Mouse (Mus musculus) frontal cortex, postnatal 10 days (tissue): Measurements from ENCODE around the gene Shc4.

ENCODE experiments used
- DNase-seq, 2 experiments: peaks; one replicate each; pipeline ENCODE4 v3.0.0; 2022; ENCODE audit warnings: low spot score in 2 of 2, mixed read lengths in 1 of 2

The Shc4 gene

DNA sequence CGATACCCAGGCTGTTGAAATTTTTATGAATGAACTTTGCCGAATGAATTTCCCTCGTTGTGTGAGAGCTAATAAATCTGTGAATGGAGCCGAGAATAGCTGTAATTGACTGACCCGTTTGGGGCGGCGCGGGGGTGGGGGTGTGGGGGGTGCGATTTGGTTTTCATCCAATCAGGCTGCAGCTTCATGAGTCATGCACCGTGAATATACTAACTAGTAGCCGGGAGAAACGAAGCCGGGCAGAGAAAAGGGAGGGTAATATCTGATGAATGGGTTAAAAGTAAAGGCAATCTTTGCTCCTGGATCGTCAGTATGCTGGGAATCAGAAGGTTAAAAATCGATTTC is at the start of gene Shc4:
Gene Shc4 (minus strand): TSS at position 63 of the 345 bp plus-strand sequence.
- DNase-seq = no peak

DNA sequence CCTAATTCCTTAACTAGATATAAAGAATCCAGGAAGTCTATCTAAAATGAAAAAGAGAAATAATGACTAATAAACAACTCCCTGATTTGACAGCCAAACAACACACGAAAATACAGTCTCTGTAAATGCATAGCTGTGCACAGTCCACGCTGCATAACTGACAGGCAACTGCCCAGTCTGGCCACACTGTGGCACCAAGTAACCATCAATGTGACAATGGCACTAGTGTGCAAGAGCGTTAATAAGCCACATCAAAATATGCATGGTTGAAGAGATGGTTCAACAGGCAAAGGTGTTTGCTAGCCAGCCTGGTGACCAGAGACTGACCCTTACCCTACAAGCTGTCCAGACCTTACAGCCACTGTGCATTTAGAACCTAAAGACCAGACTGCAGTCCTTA is 41.1 kb upstream of the Shc4 start:
- DNase-seq = no peak

DNA sequence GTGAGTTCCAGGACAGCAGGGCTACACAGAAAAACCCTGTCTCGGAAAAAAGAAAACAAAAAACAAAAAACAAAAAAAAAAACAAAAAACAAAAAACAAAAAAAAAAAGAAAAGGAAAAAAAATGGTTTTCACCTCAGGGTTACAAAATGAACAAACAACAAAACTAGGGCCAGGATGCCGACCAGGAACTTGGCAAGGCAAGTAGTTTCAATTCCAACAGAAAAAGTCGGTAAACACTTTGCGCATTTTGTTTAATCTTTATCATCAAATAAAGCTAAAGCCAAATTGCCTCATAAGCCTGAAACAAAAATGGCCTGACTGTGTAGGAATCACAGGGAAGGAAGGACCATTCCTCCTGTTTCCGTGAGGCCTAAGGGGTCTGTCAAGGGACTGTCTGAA is 40.6 kb upstream of the Shc4 start:
- no peak for DNase-seq

DNA sequence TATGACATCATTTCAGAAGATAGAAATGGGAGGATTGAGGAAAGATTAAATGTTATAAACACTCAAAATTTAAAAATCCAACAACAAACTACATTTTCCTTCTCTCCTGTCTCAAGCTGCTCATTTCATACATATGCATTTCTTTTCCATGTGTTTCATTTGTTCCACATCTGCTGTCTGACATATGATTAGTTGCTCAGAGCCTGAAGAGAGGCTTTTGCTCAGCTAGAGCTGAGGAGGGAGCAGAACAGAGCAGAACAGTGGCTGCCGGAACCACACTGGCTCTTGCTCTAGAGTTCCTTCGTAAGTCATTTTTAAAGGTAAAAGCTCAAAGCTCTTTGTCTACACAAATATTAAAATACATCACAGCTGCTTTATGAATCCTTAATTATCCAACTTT is 25.4 kb upstream of the Shc4 start:
- no peak for DNase-seq

DNA sequence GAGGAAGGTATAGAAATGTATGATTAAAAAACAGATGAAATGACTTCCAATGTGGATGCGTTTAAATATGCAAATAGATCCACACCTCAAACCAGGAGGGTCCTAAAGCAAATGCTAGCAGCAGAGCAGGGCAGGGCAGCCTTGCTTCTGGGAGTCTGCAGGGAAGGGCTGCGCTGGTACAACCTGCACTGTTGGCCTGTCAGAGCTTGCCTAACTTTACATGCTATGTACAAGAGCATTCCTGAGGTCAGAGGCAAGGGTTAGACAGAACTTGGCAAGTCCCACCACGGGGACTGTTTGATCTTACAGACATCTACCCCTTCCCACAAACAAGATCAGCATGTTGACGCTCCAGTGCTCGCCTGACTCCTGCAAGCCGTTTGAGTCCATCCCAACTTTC is 15.4 kb upstream of the Shc4 start:
- DNase-seq = no peak

DNA sequence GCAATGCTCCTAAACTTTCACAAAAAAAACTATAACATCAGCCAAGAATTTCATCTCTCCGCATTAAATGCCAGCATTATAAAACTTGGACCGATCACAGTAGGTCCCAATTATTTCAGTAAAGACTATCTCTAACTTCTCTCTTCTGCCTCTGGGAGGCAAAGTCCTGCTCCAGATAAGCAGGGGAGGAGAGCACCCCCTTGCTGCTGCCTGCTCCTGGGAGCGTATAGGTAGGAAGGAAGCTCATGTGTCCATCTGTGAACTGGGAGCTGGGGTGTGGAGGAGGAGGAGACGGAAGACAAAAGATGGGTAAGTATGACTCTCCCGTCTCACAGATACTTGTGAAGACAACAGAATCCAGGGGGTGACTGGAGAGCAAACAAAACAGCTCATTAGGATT is 14.8 kb upstream of the Shc4 start:
- DNase-seq = no peak

DNA sequence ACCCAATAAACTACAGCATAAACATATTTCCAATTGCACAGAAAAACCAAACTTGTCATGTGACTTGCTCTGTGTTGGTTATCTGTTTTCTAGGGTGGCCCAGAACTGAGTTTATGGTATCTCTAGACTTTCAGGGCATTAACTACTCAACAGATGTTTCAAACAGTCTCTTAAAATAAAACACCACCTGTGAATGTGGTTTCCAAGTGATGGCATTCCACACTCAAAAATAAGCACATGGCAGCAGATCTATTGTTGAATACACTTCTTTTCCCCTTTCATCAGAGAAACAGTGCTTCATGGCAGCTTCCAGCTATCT is 12.0 kb upstream of the Shc4 start:
- DNase-seq = no peak

DNA sequence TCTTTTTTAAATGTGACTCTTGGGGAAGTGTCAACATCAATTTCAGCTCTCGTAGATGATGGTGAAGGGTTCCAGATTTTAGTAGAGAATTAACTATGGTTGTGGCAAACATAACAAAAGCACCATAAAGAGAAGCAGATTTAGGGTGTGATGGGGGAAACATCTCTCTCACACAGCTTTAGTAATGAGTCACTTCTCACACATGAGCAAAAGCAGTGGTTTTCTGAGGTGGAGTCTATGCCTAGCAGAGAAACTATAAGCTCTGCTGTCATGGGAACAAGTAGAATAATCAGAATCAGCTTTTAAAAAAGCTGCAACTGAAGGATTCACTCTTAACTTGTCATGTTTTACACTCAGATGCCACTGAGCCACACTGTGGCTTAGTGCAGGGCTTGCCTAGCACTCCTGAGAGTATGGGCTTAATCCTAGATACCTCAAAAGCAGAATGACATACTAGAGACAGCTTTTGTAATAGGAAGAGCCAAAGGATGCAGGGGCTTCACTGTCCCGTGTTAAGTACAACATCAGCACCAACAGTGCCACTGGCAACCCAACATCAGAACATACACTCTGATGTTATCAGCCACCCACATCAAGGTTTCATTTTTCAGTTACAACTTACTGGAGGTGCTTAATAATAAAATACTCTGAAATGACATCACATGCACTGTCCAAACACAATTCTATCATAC is 11.5 kb upstream of the Shc4 start:
- no peak for DNase-seq

DNA sequence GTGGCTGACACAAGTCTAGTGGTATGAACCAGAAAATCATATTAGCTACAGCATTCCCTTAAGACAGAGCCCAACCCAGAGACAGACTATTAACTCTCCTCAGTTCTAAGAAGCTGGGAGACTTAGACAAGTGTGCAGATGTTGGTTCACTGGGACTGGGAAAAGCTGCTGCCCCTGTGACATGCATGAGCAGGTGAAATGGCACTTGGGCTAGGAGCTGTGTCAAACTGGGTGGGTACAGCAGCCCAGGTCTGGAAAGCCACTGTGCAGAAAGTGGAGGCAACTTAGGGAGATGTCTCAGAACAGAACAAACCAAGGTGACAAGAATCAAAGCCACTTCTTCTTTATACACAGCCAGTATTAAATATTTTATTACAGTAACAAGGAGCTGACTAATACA is 10.8 kb upstream of the Shc4 start:
- DNase-seq = no peak

DNA sequence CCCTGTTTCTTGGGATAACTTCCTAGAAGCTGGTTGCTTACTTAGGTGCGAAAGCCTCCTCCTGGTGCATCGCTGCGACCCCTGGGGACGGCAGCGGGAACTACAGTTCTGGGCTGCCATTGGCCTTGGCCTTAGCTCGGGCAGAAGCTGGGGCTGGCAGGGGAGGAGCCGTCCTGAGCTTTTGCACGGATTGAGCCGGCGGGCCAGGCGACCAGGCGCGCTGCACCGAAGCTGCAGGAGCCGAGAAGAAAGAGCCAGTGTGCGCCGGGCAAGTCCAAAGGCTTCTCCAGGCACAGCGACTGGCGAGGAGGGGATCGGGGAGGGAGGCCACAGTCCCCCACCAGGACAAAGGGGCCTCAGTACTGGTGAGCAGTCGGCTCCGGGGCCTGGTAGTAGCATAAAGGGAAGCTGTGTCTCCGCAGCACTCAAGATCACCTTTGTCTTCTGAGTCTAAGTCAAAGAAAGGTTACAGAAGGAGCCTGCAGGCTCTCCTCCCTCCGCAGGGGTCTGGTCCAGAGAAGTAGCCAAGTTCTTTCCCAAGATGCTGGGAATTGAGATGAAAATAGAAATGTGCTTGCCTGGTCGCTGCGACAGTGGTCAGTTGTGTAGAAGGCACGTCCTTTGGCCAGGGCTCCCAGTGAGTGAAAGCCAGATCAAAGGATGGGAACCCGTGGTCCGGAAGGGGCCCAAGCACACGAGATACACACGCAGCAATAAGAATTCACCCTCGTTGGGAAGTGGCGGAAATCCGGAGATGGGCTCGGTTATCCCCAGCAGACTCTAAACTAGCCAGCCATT is 8.0 kb upstream of the Shc4 start:
- DNase-seq = peak; percentile 87 to 91

DNA sequence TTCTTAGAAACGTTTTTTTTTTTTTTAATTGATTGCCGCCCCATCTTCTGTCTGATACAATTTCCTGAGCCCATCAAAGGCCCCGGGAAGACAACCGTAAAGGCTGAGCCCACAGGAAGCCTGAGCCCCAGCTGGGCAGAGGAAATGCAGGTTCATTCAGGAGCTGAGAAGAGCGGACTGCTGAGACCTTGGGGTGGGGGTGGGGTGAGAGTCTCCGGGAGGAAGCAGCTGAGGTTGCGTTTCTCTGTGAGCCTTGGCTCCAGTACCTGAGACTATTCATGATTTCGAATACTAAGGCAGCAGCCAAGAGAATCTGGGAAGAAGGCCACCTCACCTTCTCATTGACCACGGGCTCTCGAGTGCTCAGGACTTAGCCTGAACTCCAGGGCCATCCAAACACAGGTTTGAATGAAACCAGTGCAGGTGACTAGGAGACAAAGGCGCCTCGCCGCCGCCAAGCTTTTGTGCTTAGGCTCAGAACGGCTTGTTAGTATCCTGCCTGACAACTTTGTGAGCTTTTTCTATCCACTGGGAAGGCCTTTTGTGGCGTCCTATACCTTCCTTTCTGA is 682 bp upstream of the Shc4 start:
- DNase-seq = no peak

DNA sequence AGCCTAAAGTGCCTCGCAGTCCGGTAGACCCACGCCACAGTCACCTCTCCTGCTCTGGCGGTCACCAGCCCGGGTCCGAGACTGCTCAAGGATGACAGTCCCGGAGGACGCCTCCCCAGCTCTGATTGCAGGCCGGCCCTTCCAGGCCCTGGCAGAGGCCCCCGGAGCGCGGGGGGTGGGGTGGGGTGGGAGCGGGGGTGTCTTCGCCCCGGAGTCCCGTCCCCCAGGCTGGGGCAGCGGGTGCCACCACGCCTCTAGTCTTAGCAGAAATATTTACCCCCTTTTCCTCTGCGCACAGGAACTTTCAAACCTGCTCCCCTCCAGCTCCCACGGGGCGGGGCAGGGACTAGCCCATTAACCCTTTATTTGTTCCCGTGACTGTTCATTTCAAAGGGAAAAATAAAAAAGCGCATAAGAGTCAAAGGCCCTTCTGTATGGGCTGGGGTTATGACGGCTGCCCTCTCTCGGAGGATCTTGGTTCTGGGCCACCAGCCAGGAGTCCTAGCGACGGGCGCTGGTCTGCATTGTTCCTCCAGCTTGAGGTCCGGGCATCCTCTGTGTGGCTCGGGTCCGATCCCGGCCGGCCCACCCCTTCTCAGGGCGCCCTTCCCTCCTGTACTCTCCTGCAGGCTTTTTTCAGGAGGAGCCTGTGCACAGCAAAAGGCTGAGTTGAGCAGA is 401 bp downstream of the Shc4 start:
- DNase-seq = peak in 1 of 2 experiments; percentile 58

DNA sequence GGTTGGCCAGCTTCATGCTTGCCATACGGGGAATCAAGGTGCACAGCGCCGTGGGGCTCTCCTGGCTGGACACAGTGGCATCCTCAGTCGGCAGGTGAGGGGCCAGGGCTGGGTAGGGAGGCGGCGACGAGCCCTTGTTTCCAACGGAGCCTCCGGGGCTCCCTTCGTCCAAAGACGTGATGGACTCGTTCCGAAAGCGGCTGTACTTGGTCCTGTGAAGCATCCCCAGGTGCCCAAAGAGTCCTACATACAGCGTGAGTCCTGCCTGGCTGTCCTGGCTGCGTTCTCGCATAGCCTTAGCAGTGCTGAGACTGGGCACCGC is 901 bp downstream of the Shc4 start:
- no peak for DNase-seq

DNA sequence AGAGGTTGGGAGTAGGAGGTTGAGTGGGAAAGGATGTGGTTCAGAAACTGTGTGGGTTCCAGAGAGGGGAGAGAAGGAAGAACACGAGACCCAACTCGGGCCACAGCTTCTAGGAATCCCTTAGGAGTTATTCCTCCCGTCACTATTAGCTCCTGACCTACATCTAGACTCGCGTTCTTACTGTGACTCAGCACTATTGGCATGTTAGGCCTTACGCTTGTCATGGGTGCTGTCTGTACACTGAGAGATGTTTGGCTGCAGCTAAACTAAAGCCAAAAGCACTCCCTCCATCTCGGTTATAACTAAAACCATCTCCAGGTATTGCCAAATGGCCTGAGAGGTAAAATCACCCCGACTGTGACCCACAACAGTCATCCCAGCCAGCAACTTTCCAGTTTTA is 7.3 kb downstream of the Shc4 start:
- no peak for DNase-seq

DNA sequence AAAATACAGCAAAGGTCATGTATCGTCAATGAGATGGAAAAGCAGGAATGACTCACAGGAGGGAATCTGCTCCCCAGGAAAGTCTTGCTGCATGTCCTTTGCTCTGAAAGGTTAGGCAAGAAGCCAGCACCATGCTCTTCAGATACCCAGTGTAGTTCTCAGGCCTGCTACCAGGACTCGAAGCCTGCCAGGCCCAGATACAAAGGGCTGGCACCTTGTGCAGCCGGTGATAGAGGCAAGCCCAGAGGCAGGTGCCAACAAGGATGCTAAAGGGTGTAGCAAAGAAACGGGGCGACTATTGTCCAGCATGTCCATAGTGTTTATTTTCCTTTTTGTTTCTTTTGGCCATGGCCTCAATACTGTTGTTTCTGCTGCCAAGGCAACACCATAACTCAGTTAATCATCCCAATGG is 17.4 kb downstream of the Shc4 start:
- DNase-seq = no peak

DNA sequence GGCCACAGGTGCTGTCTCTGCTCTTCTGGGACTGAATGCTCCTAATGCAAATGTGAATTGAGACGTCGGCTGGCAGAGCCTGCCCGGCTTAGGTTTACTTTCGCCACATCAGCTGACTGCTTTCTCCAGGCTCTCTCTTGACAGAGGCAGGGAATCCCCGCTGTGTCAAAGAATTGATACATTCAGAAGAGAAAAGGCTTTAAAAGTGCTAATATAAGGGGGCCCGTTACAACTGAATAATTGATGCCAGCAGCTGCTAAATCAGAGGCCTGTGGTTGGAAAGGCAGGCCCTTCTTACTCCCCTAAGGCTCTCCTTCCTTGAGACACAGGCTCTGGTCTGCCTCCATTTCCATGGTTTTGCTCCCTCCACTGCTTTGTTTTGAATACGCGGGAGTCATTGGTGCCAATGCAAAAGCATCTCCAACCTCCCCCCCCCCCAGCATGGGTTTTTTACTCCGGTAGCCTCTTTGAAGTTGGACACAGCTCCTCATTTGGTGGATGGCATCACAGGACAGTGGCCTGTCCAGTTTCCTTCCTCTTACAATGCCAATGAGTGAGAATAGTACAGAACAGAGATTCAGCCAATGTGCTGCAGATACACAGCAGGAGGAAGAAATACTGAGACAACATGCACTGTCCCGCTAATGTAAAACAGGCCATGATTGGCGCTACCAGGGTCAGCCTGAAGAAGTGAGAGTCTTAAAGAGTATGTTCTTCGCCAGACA is 18.9 kb downstream of the Shc4 start:
- DNase-seq = no peak

DNA sequence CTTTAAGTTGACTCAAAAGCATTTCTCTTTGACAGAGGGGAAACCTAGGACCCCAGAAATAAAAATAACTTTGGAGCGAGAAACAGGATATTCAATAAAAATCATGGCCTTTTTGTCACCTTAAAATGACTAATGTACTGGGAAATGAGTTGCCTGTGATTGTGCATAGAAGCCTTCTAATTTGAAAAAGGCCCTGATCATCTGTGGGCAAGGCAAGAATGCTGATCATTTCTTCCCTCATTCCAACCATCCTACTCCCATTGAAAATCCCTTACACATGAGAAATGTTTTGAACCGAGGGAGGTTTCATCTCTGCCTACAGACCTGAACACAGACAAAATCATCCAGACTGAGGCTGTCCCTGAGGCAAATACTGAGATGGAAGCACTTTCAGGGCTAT is 21.1 kb downstream of the Shc4 start:
- DNase-seq = no peak

DNA sequence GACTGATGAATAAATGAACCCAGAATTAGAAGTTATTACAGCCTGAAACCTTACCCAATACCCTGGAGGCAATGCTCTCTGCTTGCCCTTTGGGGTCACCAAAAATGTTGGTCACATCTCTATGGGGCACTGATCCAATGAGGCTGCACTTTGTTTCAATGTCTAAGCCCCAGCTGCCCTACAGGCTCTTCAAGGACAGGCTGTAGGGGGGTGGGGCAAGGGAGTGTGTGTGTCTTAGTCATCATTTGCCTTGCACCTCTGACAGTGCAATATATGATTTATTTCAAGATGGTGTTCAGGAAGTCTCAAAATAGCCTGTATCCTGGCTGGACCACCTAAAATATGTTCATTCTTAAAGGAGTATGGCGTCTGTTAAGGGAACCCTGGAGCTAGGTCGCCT is 22.3 kb downstream of the Shc4 start:
- no peak for DNase-seq

DNA sequence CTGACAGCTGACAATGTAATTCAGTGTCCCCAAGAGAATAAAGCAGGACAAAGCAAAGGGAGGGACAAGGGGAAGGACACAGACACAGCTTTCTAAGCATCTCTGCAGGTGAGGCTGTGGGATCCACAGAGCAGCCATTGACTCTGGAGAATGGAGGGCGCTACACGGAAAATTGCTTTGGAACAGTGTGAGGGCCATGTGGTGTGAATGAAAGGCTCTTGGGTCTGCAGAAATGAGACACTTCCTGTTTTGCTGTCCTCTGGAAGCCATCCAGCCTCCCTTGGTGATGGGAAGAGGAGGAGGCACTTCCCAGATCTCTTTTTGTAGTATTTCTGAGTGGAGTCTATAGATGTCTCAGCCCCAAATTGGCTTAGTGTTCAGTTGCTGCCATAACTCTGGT is 27.7 kb downstream of the Shc4 start:
- no peak for DNase-seq

DNA sequence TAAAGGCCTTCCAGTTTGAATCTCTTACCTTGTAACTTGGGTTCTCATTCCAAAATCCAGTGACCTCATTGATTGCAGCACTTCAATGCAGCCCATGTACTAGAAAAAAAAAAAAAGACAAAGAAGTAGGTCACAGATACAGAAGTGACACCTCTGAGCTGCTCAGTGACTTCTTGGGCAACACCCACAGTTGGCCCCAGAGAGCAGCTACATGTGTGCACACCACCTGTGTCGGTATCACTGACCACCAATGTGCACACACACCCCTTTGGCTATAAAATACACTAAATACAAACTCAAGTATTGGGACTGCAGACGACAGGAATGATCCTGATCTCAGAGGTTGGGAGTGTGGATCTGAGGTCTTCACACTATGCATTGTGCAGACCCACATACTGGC is 29.1 kb downstream of the Shc4 start:
- DNase-seq = no peak

DNA sequence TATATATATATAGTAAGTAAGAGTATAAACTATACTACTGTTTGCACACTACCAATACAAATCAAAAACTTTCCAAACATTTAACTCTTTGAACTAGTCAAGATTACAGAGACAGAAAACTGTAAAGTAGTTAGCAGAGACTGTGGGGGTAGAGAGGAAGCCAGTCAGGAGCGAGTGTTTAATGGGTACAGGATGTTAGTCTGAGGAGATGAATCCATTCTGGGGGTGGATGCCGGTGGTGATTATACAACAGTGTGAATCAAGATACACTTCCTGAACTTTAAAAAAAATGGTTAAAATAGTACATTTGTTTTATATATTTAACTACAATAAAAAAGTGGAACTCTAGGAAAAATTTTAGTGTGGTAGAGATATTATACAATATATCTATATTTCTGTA is 31.9 kb downstream of the Shc4 start:
- no peak for DNase-seq

DNA sequence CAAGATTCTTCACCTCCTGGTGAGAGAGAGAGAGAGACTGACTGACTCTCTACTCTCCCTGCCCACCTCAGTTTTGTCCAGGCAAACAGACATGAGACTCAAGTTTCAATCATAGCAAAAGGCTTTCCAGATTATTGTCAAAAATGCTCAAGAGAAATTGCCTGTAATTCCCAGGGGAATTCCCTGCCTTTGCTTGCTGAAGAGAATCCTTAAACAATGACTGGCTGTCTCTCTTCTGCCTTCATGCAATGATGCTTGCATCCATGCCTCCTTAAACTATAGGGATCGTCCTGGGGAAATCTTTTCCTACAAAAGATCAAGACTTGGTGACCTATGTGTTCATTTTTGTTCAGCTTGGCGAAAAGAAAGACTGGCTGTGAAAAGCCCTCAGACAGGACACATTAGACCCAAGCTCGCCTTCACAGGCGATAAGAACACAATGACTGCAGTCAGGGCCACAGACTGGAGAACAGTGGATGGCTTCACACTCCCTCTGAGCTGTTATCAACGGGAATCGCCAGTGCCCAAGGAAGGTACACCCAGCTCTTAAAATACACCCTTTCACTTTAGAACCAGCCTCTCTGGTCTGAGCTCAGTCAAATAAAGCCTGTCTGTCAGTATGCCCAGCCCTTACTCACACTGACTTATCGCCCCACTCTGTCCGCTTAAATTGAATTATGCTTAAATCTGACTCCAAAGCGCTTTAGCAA is 38.4 kb downstream of the Shc4 start:
- no peak for DNase-seq
